Mouse (Mus musculus): ENCODE measurements around the gene Xpo4. TPM values are rescaled to one million over a fixed set of nuclear protein-coding genes. Genes with fewer than 3 reads are reported as not detected.

The Xpo4 gene
- polyA plus RNA-seq, 1 experiment from 2014 or later, result 30.0 TPM

- Histone ChIP-seq H3K27me3 (replicated peaks; ENCODE audit: low read depth, poor library complexity, severe bottlenecking) (peaks cover 59% of the 10 kb centered on the region), H3K27ac (replicated peaks) (no peak overlapping the region), H3K9me3 (no peaks in the 10 kb centered on the region), H3K4me3 (no peak overlapping the region), H3K4me1 (peaks cover 13% of the 10 kb centered on the region), H3K36me3 (replicated peaks) (no peaks in the 10 kb centered on the region)
- no peak for DNase-seq (ENCODE audit: low spot score)
- 48% methylated on average over 2 of the region's 2 CpGs for WGBS
These were observed 137.6 kb downstream of the Xpo4 start for GRCm38 (mm10) chr14:57527598-57527997.

Other genes with a start within 250 kb of the Xpo4 start
- 12.3 and 13.4 TPM in 2 replicates for gene Ift88, start 241.4 kb downstream of the Xpo4 start, polyA plus RNA-seq (2016; fragmentation: Nextera tagmentation; extraction: Ambion mirVana)
- gene Il17d, start 140.7 kb downstream of the Xpo4 start, polyA plus RNA-seq (2016; fragmentation: Nextera tagmentation; extraction: Ambion mirVana), result 0.77 and 0.91 TPM in 2 replicates
- 107 and 112 TPM in 2 replicates for gene Eef1akmt1, start 93.8 kb downstream of the Xpo4 start, polyA plus RNA-seq (2016; fragmentation: Nextera tagmentation; extraction: Ambion mirVana)
- not detected in 2 replicates for gene Gm49361, start 80.7 kb upstream of the Xpo4 start, polyA plus RNA-seq (2016; fragmentation: Nextera tagmentation; extraction: Ambion mirVana)
- gene Lats2, start 93.0 kb upstream of the Xpo4 start, polyA plus RNA-seq (2016; fragmentation: Nextera tagmentation; extraction: Ambion mirVana), result 18.6 and 20.5 TPM in 2 replicates
- 30.9 and 41.2 TPM in 2 replicates for gene Sap18, start 132.8 kb upstream of the Xpo4 start, polyA plus RNA-seq (2016; fragmentation: Nextera tagmentation; extraction: Ambion mirVana)
- 58.9 and 62.5 TPM in 2 replicates for gene Ska3, start 160.8 kb upstream of the Xpo4 start, polyA plus RNA-seq (2016; fragmentation: Nextera tagmentation; extraction: Ambion mirVana)
- 140 and 149 TPM in 2 replicates for gene Mrpl57, start 160.8 kb upstream of the Xpo4 start, polyA plus RNA-seq (2016; fragmentation: Nextera tagmentation; extraction: Ambion mirVana)
- 52.6 and 59.1 TPM in 2 replicates for gene Zdhhc20, start 224.8 kb upstream of the Xpo4 start, polyA plus RNA-seq (2016; fragmentation: Nextera tagmentation; extraction: Ambion mirVana)